Mouse (Mus musculus): ENCODE measurements at regions not wholly inside any gene's neighbourhood (a gene's known extent, or its start where the extent isn't known, plus 50 kb on each side); places are given as distances from the start of the nearest gene placed in this dataset.

DNA sequence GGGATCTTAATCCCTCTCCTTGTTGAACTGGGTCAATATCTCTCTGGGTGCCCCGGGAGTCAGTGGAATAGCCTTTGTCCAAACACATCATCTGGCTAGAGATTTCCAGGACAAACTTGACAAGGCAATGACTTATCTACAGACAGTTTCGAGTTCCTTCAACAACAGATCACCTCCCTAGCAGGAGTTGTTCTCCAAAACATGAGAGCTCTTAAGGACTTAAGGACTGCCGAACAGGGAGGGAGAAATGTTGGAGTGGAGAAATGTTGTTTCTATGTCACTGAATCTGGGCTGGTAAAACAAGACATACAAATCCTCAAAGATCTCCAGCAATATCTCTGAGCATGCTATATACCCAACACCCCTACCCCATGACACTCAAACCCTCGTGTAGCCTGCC, 59.7 kb upstream of the Cox10 start:
- TF ChIP-seq CTCF (IDR thresholded peaks at IDR 0.05; ENCODE audit: low read depth) (no peak), EP300 (IDR thresholded peaks at IDR 0.05; ENCODE audit: low read depth) (no peak)
